Mouse (Mus musculus) embryonic fibroblast, embryonic 13.5 days (primary cell): ENCODE measurements around the gene Nsmce1.

Source experiments
- CTCF ChIP-seq: IDR thresholded peaks from 2 replicates; pipeline ENCODE4 v1.5.1; 2011; ENCODE audit warnings: mild to moderate bottlenecking, control low read depth, low read length, moderate library complexity, borderline replicate concordance; ENCODE audit not compliant: insufficient read depth
- POLR2A ChIP-seq: IDR thresholded peaks from 2 replicates; pipeline ENCODE4 v1.6.1; 2011; ENCODE audit warnings: low read depth, mild to moderate bottlenecking, control low read depth, low read length, moderate library complexity

GRCm38 (mm10) chr7:125453671-125454070 is 37.7 kb downstream of the Nsmce1 start:
- no peak for TF ChIP-seq POLR2A
- TF ChIP-seq CTCF: no peak
